Mouse (Mus musculus) small intestine, adult 2 months (tissue): ENCODE measurements around the gene Limch1. TPM values are rescaled to one million over a fixed set of nuclear protein-coding genes. Genes with fewer than 3 reads are reported as not detected.

Experiments
- H3K27ac ChIP-seq: fragments of 200-500 bp; 2 replicates; pipeline ENCODE4 v1.5.1; 2012; ENCODE audit warnings: low read depth, low read length, control low read depth, inconsistent platforms; ENCODE audit not compliant: insufficient read depth
- H3K27me3 ChIP-seq: fragments of 200-500 bp; 2 replicates; pipeline ENCODE4 v1.6.1; 2012; ENCODE audit warnings: mild to moderate bottlenecking, moderate library complexity, low read length, inconsistent platforms; ENCODE audit not compliant: control insufficient read depth, insufficient read depth
- H3K36me3 ChIP-seq: fragments of 200-500 bp; 2 replicates; pipeline ENCODE4 v1.6.1; 2012; ENCODE audit warnings: mild to moderate bottlenecking, low read length, control low read depth, inconsistent platforms; ENCODE audit not compliant: control insufficient read depth, insufficient read depth
- H3K4me1 ChIP-seq: fragments of 200-500 bp; 2 replicates; pipeline ENCODE4 v1.6.1; 2012; ENCODE audit warnings: low read length, inconsistent platforms, mixed read lengths; ENCODE audit not compliant: control insufficient read depth, insufficient read depth, insufficient read length
- H3K4me3 ChIP-seq: fragments of 200-500 bp; 2 replicates; pipeline ENCODE4 v1.5.1; 2012; ENCODE audit warnings: low read depth, mild to moderate bottlenecking, control low read depth, inconsistent platforms, low read length, moderate library complexity
- CTCF ChIP-seq: fragments of 200-500 bp; IDR thresholded peaks from 2 replicates; pipeline ENCODE4 v1.5.1; 2012; ENCODE audit warnings: low read depth, mild to moderate bottlenecking, control low read depth, inconsistent platforms, low read length, moderate library complexity, mixed read lengths; ENCODE audit not compliant: insufficient replicate concordance, insufficient read length; ENCODE audit errors: extremely low read depth
- POLR2A ChIP-seq: fragments of 200-500 bp; IDR thresholded peaks from 2 replicates; pipeline ENCODE4 v1.6.1; 2012; ENCODE audit warnings: low read depth, mild to moderate bottlenecking, control low read depth, inconsistent platforms, low read length, moderate library complexity
- WGBS: fragments of 180-500 bp; shearing (Covaris S2); methylation state at CpG from one replicate; pipeline ENCODE4 v1.1.7; 2018; 5-methylcytosine and 5-hydroxymethylcytosine counted together
- polyA plus RNA-seq: library from polyadenylated mRNA; depleted of rRNA; stranded (reverse); fragments of >200 nt; gene quantifications from 2 replicates; pipeline ENCODE4 v1.2.3, GENCODE M21; 2012

Gene Limch1
- polyA plus RNA-seq, 1 experiment: 1.0 TPM

GRCm38 (mm10) chr5:66712801-66713200 is 32.8 kb upstream of the Limch1 start:
- TF ChIP-seq POLR2A: no peak
- Histone ChIP-seq H3K4me3 (no peak overlapping the region), H3K4me1 (no peaks in the 10 kb centered on the region), H3K36me3 (no peaks in the 10 kb centered on the region), H3K27me3 (no peaks in the 10 kb centered on the region; the same call in 1 of the 2 replicates), H3K27ac (no peak overlapping the region)
- 54% methylated on average over 6 of the region's 6 CpGs for WGBS

GRCm38 (mm10) chr5:66715498-66715931 is 30.1 kb upstream of the Limch1 start:
- Histone ChIP-seq H3K4me1 (no peaks in the 10 kb centered on the region), H3K27me3 (no peaks in the 10 kb centered on the region), H3K4me3 (no peak overlapping the region), H3K27ac (no peak overlapping the region), H3K36me3 (no peaks in the 10 kb centered on the region)
- WGBS: 65% methylated on average over 4 of the region's 4 CpGs
- no peak for TF ChIP-seq CTCF
- TF ChIP-seq POLR2A: no peak

- H3K4me1 ChIP-seq: no peaks in the 10 kb centered on the region
- H3K36me3 ChIP-seq: no peaks in the 10 kb centered on the region
- H3K27me3 ChIP-seq: no peaks in the 10 kb centered on the region
- no peak overlapping the region for H3K4me3 ChIP-seq
- no peak overlapping the region for H3K27ac ChIP-seq
- TF ChIP-seq CTCF: no peak
- TF ChIP-seq POLR2A: no peak
- WGBS: 56% methylated on average over 4 of the region's 4 CpGs
Measured at GRCm38 (mm10) chr5:66717931-66718330, 27.7 kb upstream of the Limch1 start.

GRCm38 (mm10) chr5:66718413-66718812 is 27.2 kb upstream of the Limch1 start:
- Histone ChIP-seq H3K36me3 (no peaks in the 10 kb centered on the region), H3K27ac (no peak overlapping the region), H3K4me1 (no peaks in the 10 kb centered on the region), H3K4me3 (no peak overlapping the region), H3K27me3 (no peaks in the 10 kb centered on the region)
- no peak for TF ChIP-seq POLR2A
- WGBS: 79% methylated on average over 3 of the region's 3 CpGs

- H3K27me3 ChIP-seq: no peaks in the 10 kb centered on the region
- no peaks in the 10 kb centered on the region for H3K36me3 ChIP-seq
- WGBS: 81% methylated on average over 7 of the region's 7 CpGs
- H3K4me3 ChIP-seq: no peak overlapping the region
- no peaks in the 10 kb centered on the region for H3K4me1 ChIP-seq
- TF ChIP-seq CTCF (no peak), POLR2A (no peak)
- H3K27ac ChIP-seq: no peak overlapping the region
Measured at GRCm38 (mm10) chr5:66718880-66719279, 26.7 kb upstream of the Limch1 start.

GRCm38 (mm10) chr5:66720921-66721320 is 24.7 kb upstream of the Limch1 start:
- TF ChIP-seq POLR2A (no peak), CTCF (no peak)
- H3K27me3 ChIP-seq: no peaks in the 10 kb centered on the region
- 47% methylated on average over 5 of the region's 5 CpGs for whole genome bisulfite sequencing
- no peak overlapping the region for H3K27ac ChIP-seq
- no peak overlapping the region for H3K4me3 ChIP-seq
- H3K4me1 ChIP-seq: no peaks in the 10 kb centered on the region
- H3K36me3 ChIP-seq: no peaks in the 10 kb centered on the region

- WGBS: 81% methylated on average over 9 of the region's 9 CpGs
- TF ChIP-seq POLR2A: no peak
- TF ChIP-seq CTCF: no peak
- H3K27me3 ChIP-seq: no peaks in the 10 kb centered on the region
- no peak overlapping the region for H3K27ac ChIP-seq
- H3K4me1 ChIP-seq: no peaks in the 10 kb centered on the region
- no peak overlapping the region for H3K4me3 ChIP-seq
- no peaks in the 10 kb centered on the region for H3K36me3 ChIP-seq
Measured at GRCm38 (mm10) chr5:66722586-66722985, 23.0 kb upstream of the Limch1 start.

- Histone ChIP-seq H3K27me3 (no peaks in the 10 kb centered on the region), H3K27ac (no peak overlapping the region), H3K36me3 (no peaks in the 10 kb centered on the region), H3K4me3 (no peak overlapping the region), H3K4me1 (no peaks in the 10 kb centered on the region)
- WGBS: 44% methylated on average over 4 of the region's 4 CpGs
- TF ChIP-seq CTCF (no peak), POLR2A (no peak)
Measured at GRCm38 (mm10) chr5:66723037-66723436, 22.6 kb upstream of the Limch1 start.
